Mouse (Mus musculus) liver, embryonic 14.5 days (tissue): Measurements from ENCODE around the gene Efs. TPM values are rescaled to one million over a fixed set of nuclear protein-coding genes. Genes with fewer than 3 reads are reported as not detected.
"Not testable (repeated sequence)": the region's sequence is repeated elsewhere in the genome, so short reads cannot be mapped to it uniquely, and the experiment has no call there.

Experiments
- ATAC-seq: fragments of 200-750 bp; cut with Nextera tagmentation; 2 replicates; pipeline ENCODE4 v1.8.0; 2017; ENCODE audit warnings: moderate number of reproducible peaks, mild to moderate bottlenecking, moderate library complexity; ENCODE audit not compliant: insufficient read depth
- DNase-seq, 3 experiments: peaks; one replicate each; pipeline ENCODE4 v3.0.0-alpha.2; 2012 to 2013; ENCODE audit warnings: low read depth in 3 of 3, low spot score in 3 of 3
- H3K27ac ChIP-seq: fragments of 300-500 bp; sonication (generic); 2 replicates; pipeline ENCODE4 v1.5.1; 2014; ENCODE audit warnings: moderate library complexity, mild to moderate bottlenecking, control low read depth, inconsistent platforms
- H3K27me3 ChIP-seq: fragments of 300-500 bp; sonication (generic); 2 replicates; pipeline ENCODE4 v1.6.1; 2014; ENCODE audit warnings: mild to moderate bottlenecking, low read length, moderate library complexity; ENCODE audit not compliant: control insufficient read depth, insufficient read depth
- H3K36me3 ChIP-seq: fragments of 300-500 bp; sonication (generic); replicated peaks from 2 replicates; pipeline ENCODE4 v1.6.1; 2014; ENCODE audit warnings: low read depth; ENCODE audit not compliant: control insufficient read depth, insufficient read depth
- H3K4me1 ChIP-seq, 2 experiments: fragments of 200-500 bp in 1 of 2; fragments of 300-500 bp in 1 of 2; sonication (generic) in 1 of 2; replicated peaks; 2 replicates each; pipeline ENCODE4 v1.6.1; 2012 to 2014; ENCODE audit warnings: antibody characterized with exemption in 1 of 2, inconsistent platforms in 1 of 2, low read length in 1 of 2; ENCODE audit not compliant: control insufficient read depth in 2 of 2, insufficient read depth in 2 of 2
- H3K4me2 ChIP-seq: fragments of 300-500 bp; sonication (generic); 2 replicates; pipeline ENCODE4 v1.6.1; 2014; ENCODE audit warnings: low read depth, mild to moderate bottlenecking, control low read depth, moderate library complexity
- H3K4me3 ChIP-seq, 2 experiments: fragments of 200-500 bp in 1 of 2; fragments of 300-500 bp in 1 of 2; sonication (generic) in 1 of 2; 2 replicates each; pipeline ENCODE4 v1.5.1; 2012 to 2014; ENCODE audit warnings: low read depth in 2 of 2, low read length in 2 of 2, mild to moderate bottlenecking in 2 of 2, control low read depth in 1 of 2, inconsistent platforms in 1 of 2, moderate library complexity in 1 of 2; ENCODE audit not compliant: insufficient read depth in 1 of 2
- H3K9ac ChIP-seq: fragments of 300-500 bp; sonication (generic); replicated peaks from 2 replicates; pipeline ENCODE4 v1.6.1; 2014; ENCODE audit warnings: mild to moderate bottlenecking, control low read depth, moderate library complexity
- H3K9me3 ChIP-seq: fragments of 300-500 bp; sonication (generic); 2 replicates; pipeline ENCODE4 v1.6.1; 2016; ENCODE audit warnings: low read length, mixed read lengths; ENCODE audit not compliant: control insufficient read depth
- CTCF ChIP-seq: IDR thresholded peaks from 2 replicates; pipeline ENCODE4 v1.5.1; 2016; ENCODE audit warnings: antibody characterized with exemption, low read depth, control low read depth
- EP300 ChIP-seq: IDR thresholded peaks from 2 replicates; pipeline ENCODE4 v1.6.1; 2016; ENCODE audit warnings: antibody characterized with exemption, low read depth
- WGBS: fragments of 180-500 bp; shearing (Covaris S2); extraction: QIAGEN DNeasy Blood & Tissue Kit; methylation state at CpG from one replicate; pipeline ENCODE4 v1.1.7; 2014; ENCODE audit not compliant: insufficient replicate concordance; 5-methylcytosine and 5-hydroxymethylcytosine counted together
- polyA plus RNA-seq, 2 experiments: library from polyadenylated mRNA; depleted of rRNA in 1 of 2; stranded (reverse) in 1 of 2; unstranded in 1 of 2; fragments of >200 nt; fragmentation: Nextera tagmentation in 1 of 2; extraction: Ambion mirVana in 1 of 2; gene quantifications; 2 replicates each; pipeline versions ENCODE4 v1.2.1 to v1.2.3; 2012 to 2014

The Efs gene
- polyA plus RNA-seq, 2 experiments = 0.39 to 0.54 TPM

DNA sequence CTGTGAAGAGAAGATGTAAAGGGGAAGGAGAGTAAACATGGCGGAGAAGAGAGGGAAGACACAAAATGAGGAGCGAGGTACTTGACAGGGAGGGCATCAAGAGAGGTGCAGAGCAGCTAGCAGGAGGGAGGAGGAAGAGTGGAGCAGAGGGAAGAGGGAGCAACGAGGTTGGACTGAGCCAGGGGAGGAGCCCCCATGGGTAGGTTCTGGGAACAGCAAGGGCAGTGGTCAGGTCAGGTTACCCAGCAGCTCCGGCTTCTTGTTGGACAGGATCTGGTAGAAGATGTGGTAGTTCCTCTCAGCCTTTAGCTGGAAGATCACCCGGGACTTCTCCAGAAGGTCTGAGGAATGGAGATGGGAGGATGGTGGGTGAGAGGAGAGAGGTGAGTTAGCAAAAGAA, 35.6 kb upstream of the Efs start:
- TF ChIP-seq CTCF (no peak), EP300 (no peak)
- Histone ChIP-seq H3K4me1 (no peaks in the 10 kb centered on the region), H3K27ac (no peak overlapping the region), H3K27me3 (no peaks in the 10 kb centered on the region), H3K36me3 (no peaks in the 10 kb centered on the region), H3K4me3 (no peak overlapping the region), H3K4me2 (no peak overlapping the region), H3K9ac (no peak overlapping the region), H3K9me3 (no peaks in the 10 kb centered on the region)
- ATAC-seq (no peak), DNase-seq (no peak)
- 58% methylated on average over 5 of the region's 5 CpGs for WGBS

DNA sequence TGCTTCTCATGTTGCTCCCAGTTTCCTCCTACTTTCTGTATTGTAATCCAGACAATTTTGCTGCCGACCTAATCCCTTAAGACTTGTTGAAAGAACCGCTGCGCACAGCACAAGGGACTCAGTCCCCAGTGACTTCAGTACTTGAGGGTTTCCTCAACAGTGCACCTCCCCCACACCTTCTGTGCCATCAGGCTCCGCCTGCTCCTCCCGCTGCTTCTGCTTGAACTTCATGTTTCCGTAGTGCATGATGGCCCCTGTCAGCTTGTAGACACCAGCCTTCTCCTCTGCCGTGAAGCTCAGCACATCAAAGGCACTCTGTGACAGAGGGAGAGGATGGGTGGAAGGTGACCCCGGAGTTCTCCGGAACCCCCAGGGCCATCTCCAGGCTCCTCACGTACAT, 34.8 kb upstream of the Efs start:
- H3K4me1 ChIP-seq = no peaks in the 10 kb centered on the region
- ATAC-seq = no peak
- WGBS = 43% methylated on average over 10 of the region's 10 CpGs
- no peak overlapping the region for H3K9ac ChIP-seq
- H3K27ac ChIP-seq = no peak overlapping the region
- H3K9me3 ChIP-seq = no peaks in the 10 kb centered on the region
- TF ChIP-seq EP300 = no peak
- TF ChIP-seq CTCF = no peak
- no peaks in the 10 kb centered on the region for H3K36me3 ChIP-seq
- no peak for DNase-seq
- H3K4me2 ChIP-seq = no peak overlapping the region
- no peak overlapping the region for H3K4me3 ChIP-seq
- H3K27me3 ChIP-seq = no peaks in the 10 kb centered on the region

DNA sequence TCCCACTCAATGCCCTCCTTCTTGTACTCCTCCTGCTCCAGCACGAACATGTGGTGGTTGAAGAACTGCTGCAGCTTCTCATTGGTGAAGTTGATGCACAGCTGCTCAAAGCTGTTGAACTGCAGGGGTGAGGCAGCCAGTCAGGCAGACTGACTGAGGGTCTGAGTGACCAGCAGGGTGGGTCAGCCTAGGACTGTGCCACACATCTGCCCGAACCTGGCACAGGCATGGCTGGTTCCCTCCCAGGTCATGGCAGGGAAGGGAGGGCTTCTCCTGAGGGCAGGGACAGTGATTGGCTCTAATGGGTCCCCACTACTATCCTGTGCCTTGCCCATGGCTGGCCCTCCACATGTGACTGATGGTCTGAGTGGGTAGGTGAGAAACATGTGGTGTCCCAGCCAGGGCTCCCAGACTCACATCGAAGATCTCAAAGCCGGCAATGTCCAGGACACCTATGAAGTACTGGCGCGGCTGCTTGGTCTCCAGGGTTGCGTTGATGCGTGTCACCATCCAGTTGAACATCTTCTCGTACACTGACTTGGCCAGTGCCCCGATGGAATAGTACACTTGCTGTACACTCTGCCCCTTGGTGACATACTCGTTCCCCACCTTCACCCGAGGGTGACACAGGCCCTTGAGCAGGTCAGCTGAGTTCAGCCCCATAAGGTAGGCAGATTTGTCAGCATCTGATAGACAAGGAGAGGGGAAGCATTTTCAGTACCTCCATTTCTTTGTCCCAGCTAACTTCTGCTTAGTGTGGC, 34.1 kb upstream of the Efs start:
- not testable (repeated sequence) for H3K4me3 ChIP-seq, H3K9ac ChIP-seq, ATAC-seq, H3K27ac ChIP-seq, H3K27me3 ChIP-seq, H3K36me3 ChIP-seq, H3K4me1 ChIP-seq, H3K4me2 ChIP-seq, DNase-seq, H3K9me3 ChIP-seq
- WGBS = 67% methylated on average over 12 of the region's 12 CpGs

DNA sequence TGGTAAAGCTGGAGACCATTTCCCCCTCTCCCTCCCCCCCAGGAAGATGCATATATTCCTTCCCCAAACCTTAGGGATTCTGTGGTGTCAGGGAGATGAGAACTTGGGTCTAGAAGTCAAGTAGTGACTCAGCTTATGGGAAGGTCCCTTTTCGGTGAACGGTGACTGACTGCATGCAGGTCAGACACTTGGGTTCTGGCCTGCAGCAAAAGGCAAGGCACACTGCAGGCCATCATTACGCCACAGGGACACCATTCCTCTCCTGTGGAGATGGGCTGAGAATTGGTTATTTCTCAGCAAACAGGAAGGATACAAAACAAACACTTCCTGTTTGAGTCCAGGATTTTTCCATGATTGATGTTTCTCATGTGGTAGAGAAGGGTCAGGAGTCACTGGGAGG, 33.3 kb upstream of the Efs start:
- WGBS = 63% methylated on average over 3 of the region's 3 CpGs
- H3K9ac ChIP-seq = no peak overlapping the region
- H3K4me1 ChIP-seq = no peaks in the 10 kb centered on the region
- H3K4me3 ChIP-seq = no peak overlapping the region
- no peak overlapping the region for H3K27ac ChIP-seq
- TF ChIP-seq EP300 (no peak), CTCF (no peak)
- DNase-seq (no peak), ATAC-seq (no peak)
- H3K36me3 ChIP-seq = no peaks in the 10 kb centered on the region
- no peak overlapping the region for H3K4me2 ChIP-seq
- no peaks in the 10 kb centered on the region for H3K27me3 ChIP-seq
- no peaks in the 10 kb centered on the region for H3K9me3 ChIP-seq

DNA sequence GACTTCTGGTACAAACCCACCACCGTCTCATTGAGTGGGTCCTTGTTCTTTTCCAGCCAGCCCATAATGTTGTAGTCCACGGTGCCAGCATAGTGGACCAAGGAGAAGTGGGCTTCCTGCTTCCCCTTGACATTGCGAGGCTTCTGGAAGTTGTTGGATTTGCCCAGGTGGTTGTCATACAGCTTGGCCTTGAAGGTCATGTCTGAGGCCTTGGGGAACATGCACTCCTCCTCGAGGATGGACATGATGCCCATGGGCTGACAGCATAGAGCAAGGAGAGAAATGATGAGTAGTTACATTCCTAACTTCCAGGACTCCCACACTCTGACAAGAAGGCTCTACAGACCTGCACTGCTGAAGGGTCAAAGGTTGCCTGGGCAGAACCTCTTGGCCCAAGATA, 32.6 kb upstream of the Efs start:
- 49% methylated on average over 4 of the region's 4 CpGs for WGBS
- H3K27me3 ChIP-seq = no peaks in the 10 kb centered on the region

More for the DNA sequence above, 32.6 kb upstream of the Efs start:
- no peaks in the 10 kb centered on the region for H3K4me1 ChIP-seq
- ATAC-seq = no peak
- H3K27ac ChIP-seq = no peak overlapping the region
- no peaks in the 10 kb centered on the region for H3K36me3 ChIP-seq
- no peak overlapping the region for H3K9ac ChIP-seq
- H3K4me2 ChIP-seq = no peak overlapping the region
- no peaks in the 10 kb centered on the region for H3K9me3 ChIP-seq
- TF ChIP-seq CTCF (no peak), EP300 (no peak)
- no peak overlapping the region for H3K4me3 ChIP-seq
- DNase-seq = no peak
